Mouse (Mus musculus) liver, embryonic 11.5 days (tissue): ENCODE data around the gene Ikzf2. TPM values are rescaled to one million over a fixed set of nuclear protein-coding genes. Genes with fewer than 3 reads are reported as not detected.
A peak's percentile ranks its signal among the peaks of the same experiment; 100 is the strongest.

Experiments used
- ATAC-seq: fragments of 200-750 bp; cut with Nextera tagmentation; replicated peaks from 2 replicates; pipeline ENCODE4 v1.8.0; 2017; ENCODE audit warnings: moderate number of reproducible peaks, mild to moderate bottlenecking, moderate TSS enrichment, moderate library complexity; ENCODE audit not compliant: low FRiP score
- DNase-seq: peaks from one replicate; pipeline ENCODE4 v3.0.0-alpha.2; 2017; ENCODE audit warnings: low spot score
- H3K27ac ChIP-seq: fragments of 300-500 bp; sonication (generic); 2 replicates; pipeline ENCODE4 v1.5.1; 2014; ENCODE audit warnings: mild to moderate bottlenecking, low read depth, low read length, control low read depth
- H3K27me3 ChIP-seq: fragments of 300-500 bp; sonication (generic); replicated peaks from 2 replicates; pipeline ENCODE4 v1.6.1; 2014; ENCODE audit warnings: low read length, mixed read lengths; ENCODE audit not compliant: control insufficient read depth, insufficient read depth
- H3K36me3 ChIP-seq: fragments of 300-500 bp; sonication (generic); 2 replicates; pipeline ENCODE4 v1.6.1; 2014; ENCODE audit warnings: mild to moderate bottlenecking, low read length, moderate library complexity, mixed read lengths; ENCODE audit not compliant: control insufficient read depth, insufficient read depth
- H3K4me1 ChIP-seq: fragments of 300-500 bp; sonication (generic); replicated peaks from 2 replicates; pipeline ENCODE4 v1.6.1; 2014; ENCODE audit warnings: low read length, mixed read lengths; ENCODE audit not compliant: control insufficient read depth, insufficient read depth
- H3K4me2 ChIP-seq: fragments of 300-500 bp; sonication (generic); 2 replicates; pipeline ENCODE4 v1.6.1; 2014; ENCODE audit warnings: mild to moderate bottlenecking, control low read depth, moderate library complexity
- H3K4me3 ChIP-seq: fragments of 300-500 bp; sonication (generic); 2 replicates; pipeline ENCODE4 v1.5.1; 2014; ENCODE audit warnings: low read depth, low read length, control low read depth
- H3K9ac ChIP-seq: fragments of 300-500 bp; sonication (generic); 2 replicates; pipeline ENCODE4 v1.6.1; 2014; ENCODE audit warnings: low read depth, low read length, control low read depth
- H3K9me3 ChIP-seq: fragments of 300-500 bp; sonication (generic); 2 replicates; pipeline ENCODE4 v1.6.1; 2016; ENCODE audit warnings: low read length, inconsistent platforms, mixed read lengths; ENCODE audit not compliant: control insufficient read depth
- WGBS: fragments of 180-500 bp; shearing (Covaris S2); extraction: QIAGEN DNeasy Blood & Tissue Kit; methylation state at CpG from one replicate; pipeline ENCODE4 v1.1.7; 2014; 5-methylcytosine and 5-hydroxymethylcytosine counted together
- polyA plus RNA-seq: library from polyadenylated mRNA; unstranded; fragments of >200 nt; fragmentation: Nextera tagmentation; extraction: Ambion mirVana; gene quantifications from 2 replicates; pipeline ENCODE4 v1.2.1, GENCODE M21; 2014

Ikzf2 gene
- polyA plus RNA-seq, 1 experiment from 2014 or later, result 3.5 TPM

DNA sequence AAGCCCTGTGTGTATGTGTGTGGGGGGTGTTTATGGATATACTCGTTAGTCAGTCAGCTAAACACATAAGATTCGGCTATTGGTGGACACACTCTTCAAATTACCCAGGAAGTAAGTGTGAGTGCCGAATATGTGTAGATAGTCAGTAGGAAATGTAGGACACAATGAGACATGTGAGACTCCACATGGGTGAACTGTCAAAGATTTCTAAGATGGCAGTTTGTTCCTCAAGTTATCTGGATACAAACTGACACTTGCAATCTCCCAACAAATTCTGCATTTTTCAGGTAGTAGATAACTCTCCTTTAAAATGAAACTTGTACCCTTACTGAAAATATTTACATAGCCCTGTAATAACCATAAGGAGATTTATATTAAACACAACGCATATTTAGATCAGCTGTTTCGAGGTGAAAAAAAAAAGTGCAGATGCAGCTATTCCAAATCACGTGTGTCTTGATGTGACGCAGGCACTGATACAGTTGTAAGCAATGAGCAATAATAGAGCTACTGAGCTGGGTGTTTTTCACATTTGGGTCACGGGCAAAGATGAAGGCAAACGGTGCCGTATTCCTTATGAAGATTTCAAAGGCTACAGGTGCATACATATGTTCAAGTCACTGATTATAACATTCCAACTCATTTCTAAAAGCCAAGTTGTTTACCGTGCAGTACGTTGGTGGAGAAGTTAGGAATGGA, 87.8 kb downstream of the Ikzf2 start:
- Histone ChIP-seq H3K9me3 (no peaks in the 10 kb centered on the region), H3K27me3 (no peaks in the 10 kb centered on the region), H3K4me1 (no peaks in the 10 kb centered on the region), H3K4me3 (no peak overlapping the region), H3K36me3 (no peaks in the 10 kb centered on the region), H3K9ac (no peak overlapping the region), H3K27ac (no peak overlapping the region), H3K4me2 (no peak overlapping the region)
- ATAC-seq (no peak), DNase-seq (no peak)
- WGBS, result 85% methylated on average over 12 of the region's 12 CpGs

DNA sequence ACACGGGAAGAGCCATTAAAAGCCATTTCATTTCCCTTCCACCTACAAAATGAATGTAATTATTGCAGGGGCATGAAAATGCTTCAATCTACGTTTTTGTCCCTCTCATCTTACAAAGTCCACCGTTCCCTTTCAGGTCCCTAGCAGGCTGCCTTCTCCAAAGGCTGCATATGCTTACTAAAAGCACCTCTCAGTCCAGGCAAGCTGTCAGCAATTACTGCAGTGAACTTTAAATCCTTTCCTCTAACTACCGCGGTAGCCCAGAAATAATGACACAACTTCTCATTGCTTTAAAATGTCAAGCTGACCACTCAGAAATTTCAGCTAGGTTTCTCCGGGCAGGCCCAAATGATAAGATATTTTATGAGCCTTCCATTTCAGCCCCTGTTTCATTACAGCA, 95.2 kb downstream of the Ikzf2 start:
- no peaks in the 10 kb centered on the region for H3K36me3 ChIP-seq
- H3K9me3 ChIP-seq, result no peaks in the 10 kb centered on the region
- 62% methylated on average over 6 of the region's 6 CpGs for WGBS
- H3K27me3 ChIP-seq, result no peaks in the 10 kb centered on the region
- ATAC-seq (no peak), DNase-seq (no peak)
- H3K4me2 ChIP-seq, result no peak overlapping the region
- no peak overlapping the region for H3K27ac ChIP-seq
- no peaks in the 10 kb centered on the region for H3K4me1 ChIP-seq
- no peak overlapping the region for H3K4me3 ChIP-seq
- no peak overlapping the region for H3K9ac ChIP-seq

- no peaks in the 10 kb centered on the region for H3K27me3 ChIP-seq
- WGBS, result 62% methylated on average over 7 of the region's 7 CpGs
- no peak for ATAC-seq
Observed at GRCm38 (mm10) chr1:69591328-69591801, 95.7 kb downstream of the Ikzf2 start.

DNA sequence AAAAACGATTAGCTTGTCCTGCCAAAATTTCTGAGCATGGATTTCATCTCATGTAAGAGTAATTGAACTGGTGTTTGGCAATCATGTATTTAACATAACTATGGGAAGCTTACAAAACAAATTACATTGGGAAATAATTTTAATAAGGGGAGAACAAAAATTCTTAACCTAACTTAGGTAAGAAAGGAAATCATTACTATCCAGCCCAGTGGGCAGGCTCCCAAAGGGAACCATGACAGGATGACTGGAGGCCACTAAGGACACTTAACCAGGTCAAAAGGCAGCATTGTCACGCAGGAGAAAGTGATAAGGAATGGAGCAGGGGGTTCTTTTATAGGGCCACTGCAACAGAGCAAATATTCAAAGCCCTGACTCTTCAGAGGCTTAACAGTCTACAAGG, 101.5 kb downstream of the Ikzf2 start:
- H3K27me3 ChIP-seq, result no peaks in the 10 kb centered on the region
- H3K4me1 ChIP-seq, result no peaks in the 10 kb centered on the region
- 58% methylated on average over 2 of the region's 2 CpGs for WGBS
- no peak overlapping the region for H3K4me3 ChIP-seq
- H3K9ac ChIP-seq, result no peak overlapping the region
- H3K4me2 ChIP-seq, result no peak overlapping the region
- no peaks in the 10 kb centered on the region for H3K9me3 ChIP-seq
- no peaks in the 10 kb centered on the region for H3K36me3 ChIP-seq
- no peak overlapping the region for H3K27ac ChIP-seq
- DNase-seq (no peak), ATAC-seq (no peak)

More at GRCm38 (mm10) chr1:69591328-69591801, 95.7 kb downstream of the Ikzf2 start:
- H3K4me1 ChIP-seq, result no peaks in the 10 kb centered on the region
- no peak for DNase-seq
- no peak overlapping the region for H3K4me2 ChIP-seq
- no peak overlapping the region for H3K9ac ChIP-seq
- H3K27ac ChIP-seq, result no peak overlapping the region
- no peak overlapping the region for H3K4me3 ChIP-seq
- H3K36me3 ChIP-seq, result no peaks in the 10 kb centered on the region
- H3K9me3 ChIP-seq, result no peaks in the 10 kb centered on the region

DNA sequence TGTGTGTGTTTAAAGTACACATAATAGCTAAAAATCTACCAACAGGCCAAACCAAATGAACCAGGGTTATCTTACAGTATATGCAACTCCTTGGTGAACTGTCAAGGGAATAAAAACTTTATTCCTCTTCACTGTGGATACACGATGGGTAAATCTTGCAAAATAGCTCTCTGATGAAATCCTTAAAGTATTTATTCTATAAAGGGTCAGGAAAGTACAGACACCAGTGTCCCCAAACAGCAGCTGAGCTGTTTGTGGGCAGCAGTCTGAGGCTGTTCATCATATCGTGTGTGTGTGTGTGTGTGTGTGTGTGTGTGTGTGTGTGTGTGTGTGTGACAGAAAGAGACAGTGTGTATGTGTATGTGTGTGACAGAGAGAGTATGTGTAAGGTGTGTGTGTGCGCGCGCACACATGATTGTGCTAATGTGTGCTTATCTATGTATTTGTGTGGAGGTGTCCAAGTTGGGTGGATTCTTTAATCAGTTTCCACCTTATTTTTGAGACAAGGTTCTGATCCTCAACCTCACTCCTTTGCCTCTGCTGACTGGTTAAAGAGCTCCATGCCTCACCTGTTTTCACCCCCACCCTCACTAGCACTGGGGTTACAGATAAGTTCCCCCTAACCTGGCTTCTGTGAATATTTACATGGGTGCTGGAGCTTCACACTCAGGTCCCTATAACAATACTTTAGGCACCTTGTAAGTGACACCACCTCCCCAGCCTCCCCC, 102.9 kb downstream of the Ikzf2 start:
- no peaks in the 10 kb centered on the region for H3K4me1 ChIP-seq
- no peak overlapping the region for H3K9ac ChIP-seq
- no peak overlapping the region for H3K4me2 ChIP-seq
- H3K27me3 ChIP-seq, result no peaks in the 10 kb centered on the region
- DNase-seq (no peak), ATAC-seq (peak; percentile 66)
- H3K27ac ChIP-seq, result no peak overlapping the region
- 82% methylated on average over 5 of the region's 5 CpGs for WGBS
- no peaks in the 10 kb centered on the region for H3K36me3 ChIP-seq
- no peak overlapping the region for H3K4me3 ChIP-seq
- H3K9me3 ChIP-seq, result no peaks in the 10 kb centered on the region

GRCm38 (mm10) chr1:69578917-69579316, 108.1 kb downstream of the Ikzf2 start:
- DNase-seq, result no peak
- H3K27ac ChIP-seq, result no peak overlapping the region
- H3K4me1 ChIP-seq, result no peaks in the 10 kb centered on the region
- H3K4me3 ChIP-seq, result no peak overlapping the region
- H3K4me2 ChIP-seq, result no peak overlapping the region
- ATAC-seq, result no peak
- 82% methylated on average over 4 of the region's 4 CpGs for WGBS
- H3K9ac ChIP-seq, result no peak overlapping the region
- H3K27me3 ChIP-seq, result no peaks in the 10 kb centered on the region
- no peaks in the 10 kb centered on the region for H3K36me3 ChIP-seq
- H3K9me3 ChIP-seq, result no peaks in the 10 kb centered on the region

DNA sequence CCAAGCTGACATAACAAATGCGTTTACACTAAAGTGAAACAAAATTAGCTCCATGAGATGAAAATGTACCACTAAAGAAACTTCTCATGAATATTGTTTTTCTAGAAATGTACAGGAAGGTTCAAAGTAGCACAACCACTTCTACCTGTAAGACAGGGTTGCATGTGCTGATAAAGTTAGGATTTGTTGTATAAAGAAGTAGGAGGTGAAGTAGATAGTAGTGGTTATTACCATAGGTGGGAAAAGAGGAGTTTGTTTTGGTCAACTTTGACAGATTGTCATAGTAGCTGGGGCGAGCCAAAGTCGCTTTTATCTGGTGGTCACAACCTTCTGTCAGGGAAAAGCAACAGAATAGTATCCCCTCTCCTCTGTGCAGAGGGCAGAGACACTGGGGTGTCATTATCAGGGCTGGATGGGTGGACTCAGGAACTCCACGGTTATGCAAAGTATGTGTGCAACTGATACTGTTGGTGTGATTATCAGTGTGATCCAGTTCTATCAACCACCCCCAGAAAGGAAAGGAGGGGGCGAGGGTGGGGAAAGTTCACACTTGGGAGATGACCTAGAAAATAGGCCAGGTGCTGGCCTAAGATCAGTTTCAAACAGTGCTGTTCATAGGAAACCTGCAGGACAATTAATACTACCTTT, 127.5 kb downstream of the Ikzf2 start:
- Histone ChIP-seq H3K27me3 (no peaks in the 10 kb centered on the region), H3K4me3 (no peak overlapping the region), H3K27ac (peak overlapping the region; percentile 64), H3K36me3 (no peaks in the 10 kb centered on the region), H3K4me2 (peak overlapping the region; percentile 25; the same call in 1 of the 2 replicates), H3K9me3 (no peaks in the 10 kb centered on the region), H3K9ac (no peak overlapping the region), H3K4me1 (peaks cover 6% of the 10 kb centered on the region; the same call in 1 of the 2 replicates)
- DNase-seq (peak; percentile 44), ATAC-seq (peak; percentile 100)
- WGBS, result 45% methylated on average over 5 of the region's 5 CpGs

- no peaks in the 10 kb centered on the region for H3K27me3 ChIP-seq
- H3K4me1 ChIP-seq, result peaks cover 6% of the 10 kb centered on the region; the same call in 1 of the 2 replicates
- no peak overlapping the region for H3K4me3 ChIP-seq
- H3K36me3 ChIP-seq, result no peaks in the 10 kb centered on the region
- no peak for ATAC-seq
- WGBS, result 80% methylated on average over 5 of the region's 5 CpGs
- no peak for DNase-seq
- no peak overlapping the region for H3K9ac ChIP-seq
- no peak overlapping the region for H3K4me2 ChIP-seq
- H3K27ac ChIP-seq, result no peak overlapping the region
- H3K9me3 ChIP-seq, result no peaks in the 10 kb centered on the region
Observed at GRCm38 (mm10) chr1:69555636-69556151, 131.4 kb downstream of the Ikzf2 start.
